Mouse (Mus musculus): ENCODE measurements around the gene Kcnn3. TPM values are rescaled to one million over a fixed set of nuclear protein-coding genes. Genes with fewer than 3 reads are reported as not detected.

Kcnn3 gene
- polyA plus RNA-seq, 1 experiment from 2014 or later = 9.0 TPM

- Histone ChIP-seq H3K27ac (ENCODE audit: low read depth, low read length) (no peak overlapping the region), H3K27me3 (replicated peaks; ENCODE audit: control insufficient read depth, insufficient read depth, low read length) (no peaks in the 10 kb centered on the region), H3K9ac (ENCODE audit: low read depth, low read length) (no peak overlapping the region), H3K4me1 (ENCODE audit: control insufficient read depth, insufficient read depth, low read depth, low read length) (peaks cover 34% of the 10 kb centered on the region), H3K9me3 (ENCODE audit: control insufficient read depth, low read length) (no peaks in the 10 kb centered on the region), H3K4me3 (ENCODE audit: low read length) (no peak overlapping the region), H3K36me3 (ENCODE audit: control insufficient read depth, insufficient read depth, low read length) (no peaks in the 10 kb centered on the region), H3K4me2 (ENCODE audit: low read length) (no peak overlapping the region)
- ATAC-seq = no peak
- WGBS = 64% methylated on average over 7 of the region's 7 CpGs
These were observed 129.9 kb downstream of the Kcnn3 start for GRCm38 (mm10) chr3:89649890-89650289.

GRCm38 (mm10) chr3:89653231-89653954, 133.4 kb downstream of the Kcnn3 start:
- Histone ChIP-seq H3K9me3 (ENCODE audit: control insufficient read depth, low read length) (no peaks in the 10 kb centered on the region), H3K36me3 (ENCODE audit: control insufficient read depth, insufficient read depth, low read length) (no peaks in the 10 kb centered on the region), H3K9ac (ENCODE audit: low read depth, low read length) (peak overlapping the region; percentile 33; the same call in 1 of the 2 replicates), H3K27ac (ENCODE audit: low read depth, low read length) (peak overlapping the region; percentile 76), H3K4me2 (ENCODE audit: low read length) (no peak overlapping the region), H3K27me3 (replicated peaks; ENCODE audit: control insufficient read depth, insufficient read depth, low read length) (no peaks in the 10 kb centered on the region), H3K4me3 (ENCODE audit: low read length) (no peak overlapping the region), H3K4me1 (ENCODE audit: control insufficient read depth, insufficient read depth, low read depth, low read length) (peaks cover 13% of the 10 kb centered on the region)
- peak; percentile 65 for ATAC-seq
- WGBS = 19% methylated on average over 12 of the region's 12 CpGs

GRCm38 (mm10) chr3:89657092-89657491, 137.1 kb downstream of the Kcnn3 start:
- no peaks in the 10 kb centered on the region for H3K27me3 ChIP-seq (replicated peaks; ENCODE audit: control insufficient read depth, insufficient read depth, low read length)
- H3K4me1 ChIP-seq (ENCODE audit: control insufficient read depth, insufficient read depth, low read depth, low read length) = peaks cover 25% of the 10 kb centered on the region
- no peak overlapping the region for H3K9ac ChIP-seq (ENCODE audit: low read depth, low read length)
- WGBS = 91% methylated on average over 5 of the region's 5 CpGs
- no peaks in the 10 kb centered on the region for H3K9me3 ChIP-seq (ENCODE audit: control insufficient read depth, low read length)
- H3K36me3 ChIP-seq (ENCODE audit: control insufficient read depth, insufficient read depth, low read length) = no peaks in the 10 kb centered on the region
- no peak overlapping the region for H3K4me3 ChIP-seq (ENCODE audit: low read length)
- H3K4me2 ChIP-seq (ENCODE audit: low read length) = no peak overlapping the region
- H3K27ac ChIP-seq (ENCODE audit: low read depth, low read length) = no peak overlapping the region
- ATAC-seq = no peak

- ATAC-seq = no peak
- H3K36me3 ChIP-seq (ENCODE audit: control insufficient read depth, insufficient read depth, low read length) = no peaks in the 10 kb centered on the region
- no peaks in the 10 kb centered on the region for H3K9me3 ChIP-seq (ENCODE audit: control insufficient read depth, low read length)
- H3K4me2 ChIP-seq (ENCODE audit: low read length) = no peak overlapping the region
- no peak overlapping the region for H3K9ac ChIP-seq (ENCODE audit: low read depth, low read length)
- H3K27ac ChIP-seq (ENCODE audit: low read depth, low read length) = no peak overlapping the region
- H3K27me3 ChIP-seq (replicated peaks; ENCODE audit: control insufficient read depth, insufficient read depth, low read length) = no peaks in the 10 kb centered on the region
- no peak overlapping the region for H3K4me3 ChIP-seq (ENCODE audit: low read length)
- H3K4me1 ChIP-seq (ENCODE audit: control insufficient read depth, insufficient read depth, low read depth, low read length) = peaks cover 14% of the 10 kb centered on the region
These were observed 138.5 kb downstream of the Kcnn3 start for GRCm38 (mm10) chr3:89658457-89658856.

GRCm38 (mm10) chr3:89659938-89660620, 140.1 kb downstream of the Kcnn3 start:
- WGBS = 42% methylated on average over 11 of the region's 11 CpGs
- no peaks in the 10 kb centered on the region for H3K27me3 ChIP-seq (replicated peaks; ENCODE audit: control insufficient read depth, insufficient read depth, low read length)
- no peaks in the 10 kb centered on the region for H3K9me3 ChIP-seq (ENCODE audit: control insufficient read depth, low read length)
- no peak overlapping the region for H3K4me2 ChIP-seq (ENCODE audit: low read length)
- no peak overlapping the region for H3K4me3 ChIP-seq (ENCODE audit: low read length)
- no peaks in the 10 kb centered on the region for H3K36me3 ChIP-seq (ENCODE audit: control insufficient read depth, insufficient read depth, low read length)
- no peak overlapping the region for H3K9ac ChIP-seq (ENCODE audit: low read depth, low read length)
- H3K27ac ChIP-seq (ENCODE audit: low read depth, low read length) = peak overlapping the region; percentile 57
- peaks cover 15% of the 10 kb centered on the region for H3K4me1 ChIP-seq (ENCODE audit: control insufficient read depth, insufficient read depth, low read depth, low read length)
- ATAC-seq = peak; percentile 65

GRCm38 (mm10) chr3:89664808-89665207, 144.8 kb downstream of the Kcnn3 start:
- no peak overlapping the region for H3K4me2 ChIP-seq (ENCODE audit: low read length)

GRCm38 (mm10) chr3:89667131-89667530, 147.2 kb downstream of the Kcnn3 start:
- ATAC-seq = no peak
- Histone ChIP-seq H3K4me3 (ENCODE audit: low read length) (no peak overlapping the region), H3K4me1 (ENCODE audit: control insufficient read depth, insufficient read depth, low read depth, low read length) (peaks cover 4% of the 10 kb centered on the region; the same call in 1 of the 2 replicates), H3K4me2 (ENCODE audit: low read length) (no peak overlapping the region), H3K9ac (ENCODE audit: low read depth, low read length) (no peak overlapping the region), H3K36me3 (ENCODE audit: control insufficient read depth, insufficient read depth, low read length) (no peaks in the 10 kb centered on the region), H3K9me3 (ENCODE audit: control insufficient read depth, low read length) (no peaks in the 10 kb centered on the region), H3K27ac (ENCODE audit: low read depth, low read length) (no peak overlapping the region), H3K27me3 (replicated peaks; ENCODE audit: control insufficient read depth, insufficient read depth, low read length) (no peaks in the 10 kb centered on the region)
- WGBS = 36% methylated on average over 11 of the region's 11 CpGs

More at GRCm38 (mm10) chr3:89664808-89665207, 144.8 kb downstream of the Kcnn3 start:
- no peak overlapping the region for H3K4me3 ChIP-seq (ENCODE audit: low read length)
- no peaks in the 10 kb centered on the region for H3K36me3 ChIP-seq (ENCODE audit: control insufficient read depth, insufficient read depth, low read length)
- no peaks in the 10 kb centered on the region for H3K9me3 ChIP-seq (ENCODE audit: control insufficient read depth, low read length)
- 37% methylated on average over 12 of the region's 12 CpGs for WGBS
- no peak overlapping the region for H3K9ac ChIP-seq (ENCODE audit: low read depth, low read length)
- H3K27ac ChIP-seq (ENCODE audit: low read depth, low read length) = no peak overlapping the region
- no peaks in the 10 kb centered on the region for H3K27me3 ChIP-seq (replicated peaks; ENCODE audit: control insufficient read depth, insufficient read depth, low read length)
- H3K4me1 ChIP-seq (ENCODE audit: control insufficient read depth, insufficient read depth, low read depth, low read length) = peaks cover 11% of the 10 kb centered on the region
- 0 out of 2 replicates have a peak, but pooled peaks have one; percentile 28 for ATAC-seq

GRCm38 (mm10) chr3:89671334-89671733, 151.4 kb downstream of the Kcnn3 start:
- Histone ChIP-seq H3K4me1 (ENCODE audit: control insufficient read depth, insufficient read depth, low read depth, low read length) (no peaks in the 10 kb centered on the region; the same call in 1 of the 2 replicates), H3K27me3 (replicated peaks; ENCODE audit: control insufficient read depth, insufficient read depth, low read length) (no peaks in the 10 kb centered on the region), H3K36me3 (ENCODE audit: control insufficient read depth, insufficient read depth, low read length) (no peaks in the 10 kb centered on the region), H3K9me3 (ENCODE audit: control insufficient read depth, low read length) (no peaks in the 10 kb centered on the region), H3K4me2 (ENCODE audit: low read length) (no peak overlapping the region), H3K4me3 (ENCODE audit: low read length) (no peak overlapping the region), H3K27ac (ENCODE audit: low read depth, low read length) (no peak overlapping the region), H3K9ac (ENCODE audit: low read depth, low read length) (no peak overlapping the region)
- 70% methylated on average over 6 of the region's 6 CpGs for WGBS
- no peak for ATAC-seq

- Histone ChIP-seq H3K27me3 (replicated peaks; ENCODE audit: control insufficient read depth, insufficient read depth, low read length) (no peaks in the 10 kb centered on the region), H3K36me3 (ENCODE audit: control insufficient read depth, insufficient read depth, low read length) (no peaks in the 10 kb centered on the region), H3K9me3 (ENCODE audit: control insufficient read depth, low read length) (no peaks in the 10 kb centered on the region), H3K4me1 (ENCODE audit: control insufficient read depth, insufficient read depth, low read depth, low read length) (peaks cover 3% of the 10 kb centered on the region; the same call in 1 of the 2 replicates), H3K9ac (ENCODE audit: low read depth, low read length) (no peak overlapping the region), H3K4me3 (ENCODE audit: low read length) (no peak overlapping the region), H3K4me2 (ENCODE audit: low read length) (no peak overlapping the region), H3K27ac (ENCODE audit: low read depth, low read length) (no peak overlapping the region)
- WGBS = 89% methylated on average over 12 of the region's 12 CpGs
- ATAC-seq = no peak
These were observed 152.8 kb downstream of the Kcnn3 start for GRCm38 (mm10) chr3:89672573-89673317.
